Mouse (Mus musculus) cortical plate, adult 2 months (tissue): ENCODE measurements around the gene Rab11fip5.

Experiments used
- CTCF ChIP-seq: fragments of 200-500 bp; IDR thresholded peaks from 2 replicates; pipeline ENCODE4 v1.5.1; 2011; ENCODE audit warnings: mild to moderate bottlenecking, control low read depth, low read length; ENCODE audit not compliant: insufficient read depth; ENCODE audit errors: extremely low read depth
- POLR2A ChIP-seq: fragments of 200-500 bp; IDR thresholded peaks from 2 replicates; pipeline ENCODE4 v1.6.1; 2011; ENCODE audit warnings: mild to moderate bottlenecking, low read length, control low read depth; ENCODE audit not compliant: insufficient read depth; ENCODE audit errors: extremely low read depth

DNA sequence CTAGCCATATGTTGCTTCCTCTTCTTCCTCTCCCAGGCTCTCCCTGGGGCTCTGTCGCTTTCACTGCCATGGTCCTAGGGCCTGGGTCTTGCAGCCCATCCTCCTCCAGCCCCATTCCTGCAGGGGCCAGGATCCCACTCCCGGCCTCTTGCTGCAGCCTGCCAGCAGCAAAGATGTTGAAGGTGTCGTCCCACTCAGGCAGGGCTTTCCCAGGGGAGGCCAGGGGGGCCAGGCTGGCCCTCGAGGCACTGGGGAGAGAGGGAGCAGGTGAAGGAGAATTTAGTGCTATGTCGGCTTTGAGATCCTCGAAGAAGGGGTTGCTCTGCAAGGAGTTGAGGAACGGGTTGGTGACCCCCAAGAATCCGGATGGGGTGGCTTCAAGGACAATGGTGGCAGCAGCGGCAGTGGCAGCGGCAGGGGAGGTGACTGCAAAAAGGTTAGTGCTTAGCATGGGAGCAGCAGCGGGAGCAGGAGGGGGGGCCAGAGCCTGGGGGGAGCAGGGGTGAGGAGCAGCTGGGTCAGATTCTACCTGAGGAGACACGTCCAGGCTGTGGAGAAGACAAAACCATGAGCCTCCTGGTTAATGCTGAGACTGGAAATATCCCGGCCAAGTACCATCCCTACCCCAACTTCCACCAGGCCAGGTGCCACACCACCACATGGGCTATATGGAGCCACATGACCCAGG lies 32.5 kb downstream of the Rab11fip5 start:
- TF ChIP-seq POLR2A (no peak), CTCF (no peak)
